Mouse (Mus musculus): ENCODE results near the gene Tas2r130.
"Not testable (repeated sequence)": the region's sequence is repeated elsewhere in the genome, so short reads cannot be mapped to it uniquely, and the experiment has no call there.

DNA sequence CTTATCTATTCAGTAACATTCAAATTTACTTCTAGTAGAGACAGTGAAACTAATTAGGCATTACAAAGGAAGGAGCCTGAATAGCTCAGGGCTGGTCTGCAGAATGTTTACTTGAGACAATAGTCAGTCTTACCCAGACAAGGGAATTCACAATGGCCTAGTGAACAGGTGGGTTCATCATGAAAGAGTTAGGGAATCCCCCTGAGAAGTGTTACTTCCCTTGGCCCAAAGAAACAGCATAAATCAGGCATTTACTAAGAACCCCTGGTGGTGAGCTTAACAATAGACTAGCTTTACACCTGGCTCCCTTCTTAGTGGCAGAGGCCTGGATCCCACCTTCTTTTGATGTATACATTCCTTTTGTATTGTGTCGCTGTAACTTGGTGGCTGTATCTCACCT is 20.8 kb downstream of the Tas2r130 start:
- TF ChIP-seq CTCF (IDR thresholded peaks at IDR 0.05; ENCODE audit: low read depth, low read length); POLR2AphosphoS5 (IDR thresholded peaks at IDR 0.05; ENCODE audit: insufficient replicate concordance, low read depth, low read length); GATA1 (IDR thresholded peaks at IDR 0.05; ENCODE audit: borderline replicate concordance, low read length); TAL1 (conservative IDR thresholded peaks at IDR 0.05; ENCODE audit: low read depth, low read length); GATA2 (IDR thresholded peaks at IDR 0.05; ENCODE audit: borderline replicate concordance, low read depth, low read length): not testable (repeated sequence)

Measured in G1E (cell line).